Mouse (Mus musculus) spleen, adult 10 weeks (tissue): ENCODE data around the gene Nt5c3. TPM values are rescaled to one million over a fixed set of nuclear protein-coding genes. Genes with fewer than 3 reads are reported as not detected.

Experiments used
- polyA plus RNA-seq: library from polyadenylated mRNA; stranded (reverse); fragments of 350-450 nt; fragmentation: Illumina TruSeq; extraction: RNeasy Lipid Tissue Mini Kit (QIAGEN cat#74804); gene quantifications from one replicate; pipeline ENCODE4 v1.2.3, GENCODE M21; 2015; ENCODE audit warnings: low replicate concordance; ENCODE audit not compliant: insufficient read depth

Nt5c3 gene
- 125 TPM for polyA plus RNA-seq

DNA sequence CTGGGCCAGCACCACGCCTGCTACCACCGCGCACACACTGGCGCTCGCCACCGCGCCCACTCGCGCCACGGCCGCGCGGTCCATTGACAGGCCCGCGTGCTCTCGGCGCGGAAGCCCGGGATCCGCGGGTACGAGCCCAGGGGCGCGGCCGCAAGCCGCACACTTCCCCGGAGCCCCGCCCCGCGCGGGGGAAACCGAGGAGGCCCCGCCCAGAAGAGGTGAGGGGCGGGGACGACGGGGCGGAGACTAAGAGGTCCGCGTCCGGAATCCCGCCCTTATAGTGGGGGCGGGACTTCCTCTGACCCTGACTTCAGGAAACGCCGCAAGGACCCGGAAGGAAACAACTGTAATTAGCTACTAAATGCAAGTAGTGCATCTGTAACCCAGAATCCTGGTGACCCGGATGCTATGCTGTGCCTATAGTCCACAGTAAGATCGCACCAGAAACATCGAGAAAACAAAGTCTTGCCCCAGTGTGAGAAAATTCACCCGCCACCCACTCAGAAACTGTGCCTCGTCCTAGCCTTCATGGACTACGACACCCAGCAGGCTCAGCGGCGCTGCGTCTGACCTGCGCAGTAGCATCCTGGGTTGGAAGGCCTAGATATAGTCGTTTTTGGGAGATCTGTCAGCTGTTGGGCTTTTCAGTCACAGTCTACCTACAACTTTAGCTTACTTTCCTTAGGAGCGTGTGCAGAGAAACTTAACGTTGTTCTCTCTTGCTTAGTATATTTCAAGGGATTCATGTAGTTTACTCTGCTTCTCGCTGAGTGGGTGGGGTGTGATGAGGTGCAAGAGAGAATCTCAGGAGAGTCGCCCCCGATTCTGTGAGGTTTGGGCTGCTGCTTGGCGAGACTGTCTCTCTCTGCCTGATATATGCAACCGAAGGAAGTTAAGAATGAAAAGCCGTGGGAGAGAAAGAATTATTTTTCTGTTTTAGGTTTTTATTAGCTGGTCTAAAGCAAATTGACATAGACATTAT is at the start of gene Nt5c3, which contains the start of gene Vmn1r4:
TSS of gene Nt5c3 (minus strand) at position 207 of the 982 bp plus-strand sequence.
TSS of gene Vmn1r4 (plus strand) at position 290 of the 982 bp plus-strand sequence.

DNA sequence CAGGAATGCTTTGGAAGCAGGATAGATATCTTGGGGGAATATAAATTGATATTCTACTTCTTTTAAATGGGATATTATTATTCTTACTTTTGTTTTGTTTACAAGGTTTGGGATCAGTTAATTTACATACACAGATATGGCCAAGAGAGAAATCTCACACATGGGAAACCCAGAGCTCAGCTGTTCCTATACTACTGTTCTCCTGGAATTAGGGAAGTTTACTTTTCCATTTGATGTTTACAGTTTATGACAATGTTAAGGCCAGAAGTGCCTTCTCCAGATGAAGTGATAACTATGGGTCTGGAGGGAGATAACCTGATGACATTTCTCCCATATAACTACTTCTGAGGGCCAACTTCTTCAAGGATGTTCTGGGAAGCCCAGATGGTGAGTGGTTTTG is 46.2 kb upstream of the Nt5c3 start, which contains the start of gene Vmn1r5:
TSS of gene Vmn1r5 (plus strand) at position 301 of the 400 bp plus-strand sequence.

Other genes with a start within 250 kb of the Nt5c3 start
- gene Lsm5, start 219.2 kb downstream of the Nt5c3 start, polyA plus RNA-seq: 104 TPM
- gene Avl9, start 209.0 kb downstream of the Nt5c3 start, polyA plus RNA-seq: 34.5 TPM
- gene Kbtbd2, start 126.1 kb downstream of the Nt5c3 start, polyA plus RNA-seq: 49.2 TPM
- gene Fkbp9, start 91.9 kb downstream of the Nt5c3 start, polyA plus RNA-seq: 25.7 TPM
- gene Vmn1r4, start 83 bp upstream of the Nt5c3 start, polyA plus RNA-seq: 0.22 TPM
- not detected for gene Vmn1r5, start 46.3 kb upstream of the Nt5c3 start, polyA plus RNA-seq
- gene Vmn1r6, start 73.3 kb upstream of the Nt5c3 start, polyA plus RNA-seq: not detected
- gene Vmn1r7, start 101.4 kb upstream of the Nt5c3 start, polyA plus RNA-seq: not detected
- gene Vmn1r8, start 108.4 kb upstream of the Nt5c3 start, polyA plus RNA-seq: not detected
- not detected for gene Vmn1r9, start 142.9 kb upstream of the Nt5c3 start, polyA plus RNA-seq
- gene Vmn1r10, start 185.5 kb upstream of the Nt5c3 start, polyA plus RNA-seq: not detected
- gene Vmn1r11, start 209.5 kb upstream of the Nt5c3 start, polyA plus RNA-seq: not detected
- gene Vmn1r12, start 233.0 kb upstream of the Nt5c3 start, polyA plus RNA-seq: not detected